Mouse (Mus musculus) fibroblast of lung, adult 2 months (primary cell): ENCODE measurements around the gene Ppm1j.

Experiments used
- DNase-seq: peaks from one replicate; pipeline ENCODE4 v3.0.0-alpha.2; 2011; ENCODE audit warnings: low read depth

Ppm1j gene

DNA sequence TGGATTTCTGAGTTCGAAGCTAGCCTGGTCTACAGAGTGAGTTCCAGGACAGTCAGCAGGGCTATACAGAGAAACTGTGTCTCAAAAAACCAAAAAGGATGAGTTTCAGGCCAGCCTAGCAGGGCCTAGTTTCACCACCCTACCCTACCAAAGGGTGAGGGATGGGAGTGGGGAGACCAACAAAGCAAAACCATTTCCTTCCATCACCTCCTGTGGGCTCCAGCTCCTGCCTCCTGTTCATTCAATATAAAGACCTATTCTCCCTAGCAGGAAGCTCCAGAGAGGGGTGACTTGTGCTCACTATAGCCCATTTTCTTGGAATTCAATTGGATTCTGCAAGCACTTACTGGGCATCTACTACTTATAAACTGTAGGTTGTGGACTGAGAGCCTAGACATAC lies 33.9 kb downstream of the Ppm1j start:
- no peak for DNase-seq

DNA sequence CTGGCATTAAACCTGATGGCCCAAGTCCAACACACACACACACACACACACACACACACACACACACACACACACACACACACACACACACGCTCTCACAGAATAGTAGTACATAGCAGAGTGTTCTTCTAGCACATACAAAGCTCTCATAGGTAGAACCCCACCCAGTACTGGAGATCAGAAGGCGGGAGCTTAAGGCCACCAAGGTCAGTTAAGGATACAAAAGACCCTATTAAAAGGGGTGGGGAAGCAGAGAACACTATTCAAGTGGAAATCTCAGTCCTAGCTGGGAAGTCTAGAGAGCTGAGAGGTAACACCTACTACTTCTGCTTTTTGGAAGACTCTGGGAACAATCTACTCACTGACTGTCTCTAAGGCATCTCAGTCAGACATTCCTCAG lies 34.5 kb downstream of the Ppm1j start:
- DNase-seq = no peak

DNA sequence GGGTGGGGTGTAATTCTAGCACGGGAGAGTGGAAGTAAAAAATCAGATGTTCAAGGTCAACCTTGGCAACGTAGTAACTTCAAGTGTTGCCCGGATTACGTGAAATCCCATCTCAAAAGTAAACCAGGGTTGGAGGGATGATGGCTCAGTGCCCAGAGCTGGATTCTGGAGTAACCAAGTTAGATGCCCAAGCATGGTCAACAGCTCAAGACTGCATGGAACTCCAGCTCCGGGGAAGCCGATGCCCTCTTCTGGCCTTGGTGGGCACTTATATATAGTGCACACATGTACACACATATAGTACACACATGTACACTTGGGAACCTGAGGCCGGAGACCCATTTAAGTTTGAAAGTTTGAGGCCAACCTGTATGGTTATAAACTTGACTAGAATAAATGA lies 35.3 kb downstream of the Ppm1j start:
- no peak for DNase-seq

- no peak for DNase-seq
These were observed 36.7 kb downstream of the Ppm1j start for GRCm38 (mm10) chr3:104817481-104817990.

- peak; percentile 45 for DNase-seq
These were observed 37.3 kb downstream of the Ppm1j start, which contains the start of gene Mov10 for GRCm38 (mm10) chr3:104817991-104818748. Mov10 (minus strand) TSS chr3:104818563.

GRCm38 (mm10) chr3:104818749-104819134 lies 37.9 kb downstream of the Ppm1j start:
- no peak for DNase-seq

GRCm38 (mm10) chr3:104820426-104820825 lies 39.6 kb downstream of the Ppm1j start:
- DNase-seq = no peak

DNA sequence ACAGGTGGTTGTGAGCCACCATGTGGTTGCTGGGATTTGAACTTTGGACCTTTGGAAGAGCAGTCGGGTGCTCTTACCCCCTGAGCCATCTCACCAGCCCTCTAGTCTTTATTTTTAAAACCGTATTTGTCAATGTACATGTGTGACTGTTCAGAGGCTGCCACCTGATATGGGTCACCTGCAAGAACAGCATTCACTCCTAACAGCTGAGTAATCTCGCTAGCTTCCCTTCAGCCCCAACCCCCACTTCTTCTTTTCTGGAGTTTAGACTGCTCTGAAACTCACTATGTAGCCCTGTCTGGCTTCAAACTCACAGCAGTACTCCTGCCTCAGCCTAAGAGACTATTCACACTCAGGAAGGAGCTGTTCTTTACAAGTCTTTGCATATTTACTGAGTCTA lies 41.6 kb downstream of the Ppm1j start:
- no peak for DNase-seq
